Mouse (Mus musculus) hindbrain, embryonic 11.5 days (tissue): ENCODE measurements around the gene Naaa. TPM values are rescaled to one million over a fixed set of nuclear protein-coding genes. Genes with fewer than 3 reads are reported as not detected.

Source experiments
- ATAC-seq: fragments of 200-750 bp; cut with Nextera tagmentation; 2 replicates; pipeline ENCODE4 v1.8.0; 2017; ENCODE audit warnings: mild to moderate bottlenecking, moderate TSS enrichment, moderate library complexity; ENCODE audit not compliant: low FRiP score
- DNase-seq: peaks from one replicate; pipeline ENCODE4 v3.0.0-alpha.2; 2015; ENCODE audit warnings: low spot score
- H3K27ac ChIP-seq: fragments of 300-500 bp; sonication (generic); 2 replicates; pipeline ENCODE4 v1.5.1; 2014; ENCODE audit warnings: mild to moderate bottlenecking, low read depth, low read length
- H3K27me3 ChIP-seq: fragments of 300-500 bp; sonication (generic); 2 replicates; pipeline ENCODE4 v1.6.1; 2014; ENCODE audit warnings: mild to moderate bottlenecking, low read length, moderate library complexity, mixed read lengths; ENCODE audit not compliant: control insufficient read depth, insufficient read depth
- H3K36me3 ChIP-seq: fragments of 300-500 bp; sonication (generic); 2 replicates; pipeline ENCODE4 v1.6.1; 2014; ENCODE audit warnings: mild to moderate bottlenecking, low read length, moderate library complexity, mixed read lengths; ENCODE audit not compliant: control insufficient read depth, insufficient read depth
- H3K4me1 ChIP-seq: fragments of 300-500 bp; sonication (generic); replicated peaks from 2 replicates; pipeline ENCODE4 v1.6.1; 2014; ENCODE audit warnings: low read length, mixed read lengths; ENCODE audit not compliant: control insufficient read depth, insufficient read depth
- H3K4me2 ChIP-seq: fragments of 300-500 bp; sonication (generic); replicated peaks from 2 replicates; pipeline ENCODE4 v1.6.1; 2014; ENCODE audit warnings: mild to moderate bottlenecking, low read depth, low read length
- H3K4me3 ChIP-seq: fragments of 300-500 bp; sonication (generic); 2 replicates; pipeline ENCODE4 v1.5.1; 2014; ENCODE audit warnings: low read depth, low read length
- H3K9ac ChIP-seq: fragments of 300-500 bp; sonication (generic); 2 replicates; pipeline ENCODE4 v1.6.1; 2014; ENCODE audit warnings: low read depth, low read length
- H3K9me3 ChIP-seq: fragments of 300-500 bp; sonication (generic); 2 replicates; pipeline ENCODE4 v1.6.1; 2016; ENCODE audit warnings: low read length; ENCODE audit not compliant: control insufficient read depth
- WGBS: fragments of 180-500 bp; shearing (Covaris S2); extraction: QIAGEN DNeasy Blood & Tissue Kit; methylation state at CpG from one replicate; pipeline ENCODE4 v1.1.7; 2014; 5-methylcytosine and 5-hydroxymethylcytosine counted together
- polyA plus RNA-seq: library from polyadenylated mRNA; unstranded; fragments of >200 nt; fragmentation: Nextera tagmentation; extraction: Ambion mirVana; gene quantifications from 2 replicates; pipeline ENCODE4 v1.2.1, GENCODE M21; 2014

Gene Naaa
- polyA plus RNA-seq, 1 experiment from 2014 or later, result 4.7 TPM

- no peaks in the 10 kb centered on the region for H3K36me3 ChIP-seq
- no peak overlapping the region for H3K4me2 ChIP-seq
- H3K27ac ChIP-seq, result no peak overlapping the region
- H3K4me1 ChIP-seq, result no peaks in the 10 kb centered on the region; the same call in 1 of the 2 replicates
- no peaks in the 10 kb centered on the region for H3K9me3 ChIP-seq
- no peak overlapping the region for H3K4me3 ChIP-seq
- H3K9ac ChIP-seq, result no peak overlapping the region
- ATAC-seq, result no peak
- whole genome bisulfite sequencing, result 15% methylated on average over 13 of the region's 13 CpGs
- H3K27me3 ChIP-seq, result no peaks in the 10 kb centered on the region
- peak; percentile 89 for DNase-seq
Measured at GRCm38 (mm10) chr5:92312046-92312715, 34.2 kb upstream of the Naaa start.

GRCm38 (mm10) chr5:92309681-92310511 is 31.9 kb upstream of the Naaa start, which contains the start of gene Sdad1:
TSS of gene Sdad1 (minus strand) at chr5:92310479.
- Histone ChIP-seq H3K9ac (peak within 1 kb of the TSS; percentile 80), H3K4me2 (peak within 1 kb of the TSS; percentile 76), H3K27me3 (no peaks in the 10 kb centered on the region), H3K36me3 (no peaks in the 10 kb centered on the region), H3K9me3 (no peaks in the 10 kb centered on the region), H3K4me1 (no peaks in the 10 kb centered on the region; the same call in 1 of the 2 replicates), H3K4me3 (peak within 1 kb of the TSS; percentile 86), H3K27ac (peak within 1 kb of the TSS; percentile 42; the same call in 1 of the 2 replicates)
- WGBS, result 2% methylated on average over 41 of the region's 41 CpGs
- ATAC-seq, result peak; percentile 96
- DNase-seq, result peak; percentile 91

GRCm38 (mm10) chr5:92304291-92304690 is 26.3 kb upstream of the Naaa start:
- H3K27me3 ChIP-seq, result no peaks in the 10 kb centered on the region
- H3K4me2 ChIP-seq, result no peak overlapping the region
- no peaks in the 10 kb centered on the region; the same call in 1 of the 2 replicates for H3K4me1 ChIP-seq
- no peak overlapping the region for H3K9ac ChIP-seq
- no peaks in the 10 kb centered on the region for H3K9me3 ChIP-seq
- H3K27ac ChIP-seq, result no peak overlapping the region
- no peak overlapping the region for H3K4me3 ChIP-seq
- no peak for ATAC-seq
- WGBS, result 89% methylated on average over 3 of the region's 3 CpGs
- peaks cover 13% of the 10 kb centered on the region; the same call in 1 of the 2 replicates for H3K36me3 ChIP-seq
- DNase-seq, result no peak

GRCm38 (mm10) chr5:92302149-92302840 is 24.3 kb upstream of the Naaa start:
- H3K9ac ChIP-seq, result no peak overlapping the region
- H3K4me1 ChIP-seq, result no peaks in the 10 kb centered on the region
- ATAC-seq (no peak), DNase-seq (no peak)
- no peaks in the 10 kb centered on the region for H3K27me3 ChIP-seq
- no peak overlapping the region for H3K4me2 ChIP-seq
- no peak overlapping the region for H3K27ac ChIP-seq
- 93% methylated on average over 13 of the region's 13 CpGs for WGBS
- no peaks in the 10 kb centered on the region for H3K9me3 ChIP-seq
- H3K36me3 ChIP-seq, result peaks cover 16% of the 10 kb centered on the region; the same call in 1 of the 2 replicates
- H3K4me3 ChIP-seq, result no peak overlapping the region

GRCm38 (mm10) chr5:92294525-92294924 is 16.6 kb upstream of the Naaa start:
- Histone ChIP-seq H3K4me3 (no peak overlapping the region), H3K27ac (no peak overlapping the region), H3K4me2 (no peak overlapping the region), H3K27me3 (no peaks in the 10 kb centered on the region), H3K4me1 (no peaks in the 10 kb centered on the region), H3K9me3 (no peaks in the 10 kb centered on the region), H3K36me3 (peaks cover 12% of the 10 kb centered on the region; the same call in 1 of the 2 replicates), H3K9ac (no peak overlapping the region)
- ATAC-seq, result no peak
- WGBS, result 95% methylated on average over 2 of the region's 2 CpGs
- no peak for DNase-seq

GRCm38 (mm10) chr5:92291652-92292414 is 13.9 kb upstream of the Naaa start:
- ATAC-seq (no peak), DNase-seq (no peak)
- Histone ChIP-seq H3K4me3 (no peak overlapping the region), H3K27ac (no peak overlapping the region), H3K9me3 (no peaks in the 10 kb centered on the region), H3K36me3 (peaks cover 9% of the 10 kb centered on the region; the same call in 1 of the 2 replicates), H3K4me1 (no peaks in the 10 kb centered on the region), H3K27me3 (no peaks in the 10 kb centered on the region), H3K9ac (no peak overlapping the region), H3K4me2 (no peak overlapping the region)
- WGBS, result 93% methylated on average over 6 of the region's 6 CpGs

- DNase-seq, result no peak
- H3K27ac ChIP-seq, result no peak overlapping the region
- no peak overlapping the region for H3K9ac ChIP-seq
- H3K36me3 ChIP-seq, result peaks cover 7% of the 10 kb centered on the region; the same call in 1 of the 2 replicates
- H3K9me3 ChIP-seq, result no peaks in the 10 kb centered on the region
- ATAC-seq, result no peak
- H3K4me1 ChIP-seq, result no peaks in the 10 kb centered on the region
- H3K4me2 ChIP-seq, result no peak overlapping the region
- H3K27me3 ChIP-seq, result no peaks in the 10 kb centered on the region
- WGBS, result 92% methylated on average over 6 of the region's 6 CpGs
- no peak overlapping the region for H3K4me3 ChIP-seq
Measured at GRCm38 (mm10) chr5:92287840-92288239, 9.9 kb upstream of the Naaa start.

GRCm38 (mm10) chr5:92283107-92283506 is 5.1 kb upstream of the Naaa start:
- Histone ChIP-seq H3K27me3 (no peaks in the 10 kb centered on the region), H3K36me3 (no peaks in the 10 kb centered on the region), H3K27ac (no peak overlapping the region), H3K9ac (no peak overlapping the region), H3K9me3 (no peaks in the 10 kb centered on the region), H3K4me1 (no peaks in the 10 kb centered on the region), H3K4me2 (no peak overlapping the region), H3K4me3 (no peak overlapping the region)
- WGBS, result 75% methylated on average over 3 of the region's 3 CpGs
- DNase-seq (no peak), ATAC-seq (no peak)
